Mouse (Mus musculus) cerebellum, adult 2 months (tissue): Measurements from ENCODE around the gene Clcn3. TPM values are rescaled to one million over a fixed set of nuclear protein-coding genes. Genes with fewer than 3 reads are reported as not detected.
A peak's percentile ranks its signal among the peaks of the same experiment; 100 is the strongest.

ENCODE experiments used
- DNase-seq, 2 experiments: peaks; one replicate each; pipeline ENCODE4 v3.0.0; 2021
- H3K27ac ChIP-seq: fragments of 200-500 bp; 2 replicates; pipeline ENCODE4 v1.5.1; 2012; ENCODE audit warnings: low read length, control low read depth, inconsistent platforms; ENCODE audit not compliant: insufficient read depth
- H3K27me3 ChIP-seq: fragments of 200-500 bp; 2 replicates; pipeline ENCODE4 v1.6.1; 2012; ENCODE audit warnings: inconsistent platforms, mild to moderate bottlenecking, low read length, moderate library complexity; ENCODE audit not compliant: control insufficient read depth, insufficient read depth
- H3K4me1 ChIP-seq: fragments of 200-500 bp; 2 replicates; pipeline ENCODE4 v1.6.1; 2011; ENCODE audit warnings: low read length; ENCODE audit not compliant: control insufficient read depth, insufficient read depth
- H3K4me3 ChIP-seq: fragments of 200-500 bp; replicated peaks from 2 replicates; pipeline ENCODE3; 2011; ENCODE audit warnings: mild to moderate bottlenecking, low read depth, low read length, control low read depth; ENCODE audit not compliant: insufficient read depth
- CTCF ChIP-seq: fragments of 200-500 bp; IDR thresholded peaks from 2 replicates; pipeline ENCODE4 v1.5.1; 2011; ENCODE audit warnings: low read depth, mild to moderate bottlenecking, control low read depth, low read length, moderate library complexity, borderline replicate concordance; ENCODE audit not compliant: insufficient read depth
- POLR2A ChIP-seq: fragments of 200-500 bp; IDR thresholded peaks from 2 replicates; pipeline ENCODE4 v1.6.1; 2011; ENCODE audit warnings: low read length, control low read depth, borderline replicate concordance; ENCODE audit not compliant: insufficient read depth
- WGBS: fragments of 180-500 bp; shearing (Covaris S2); methylation state at CpG from one replicate; pipeline ENCODE4 v1.1.7; 2018; 5-methylcytosine and 5-hydroxymethylcytosine counted together
- polyA plus RNA-seq: library from polyadenylated mRNA; depleted of rRNA; stranded (reverse); fragments of >200 nt; gene quantifications from 2 replicates; pipeline ENCODE4 v1.2.3, GENCODE M21; 2012

The Clcn3 gene
- polyA plus RNA-seq, 1 experiment: 81.0 TPM

GRCm38 (mm10) chr8:60965306-60965705, 17.8 kb downstream of the Clcn3 start:
- Histone ChIP-seq H3K4me1 (peaks cover 6% of the 10 kb centered on the region), H3K27me3 (no peaks in the 10 kb centered on the region), H3K27ac (no peak overlapping the region), H3K4me3 (no peak overlapping the region)
- no peak for TF ChIP-seq POLR2A
- TF ChIP-seq CTCF: no peak
- no peak for DNase-seq
- WGBS: 76% methylated on average over 6 of the region's 6 CpGs

GRCm38 (mm10) chr8:60964518-60964917, 18.6 kb downstream of the Clcn3 start:
- no peak overlapping the region for H3K27ac ChIP-seq
- TF ChIP-seq POLR2A: no peak
- no peak for TF ChIP-seq CTCF
- H3K4me1 ChIP-seq: peaks cover 6% of the 10 kb centered on the region
- H3K27me3 ChIP-seq: no peaks in the 10 kb centered on the region
- no peak for DNase-seq
- 93% methylated on average over 4 of the region's 4 CpGs for WGBS
- no peak overlapping the region for H3K4me3 ChIP-seq

- WGBS: 58% methylated on average over 2 of the region's 2 CpGs
- DNase-seq: no peak
- H3K4me1 ChIP-seq: peaks cover 4% of the 10 kb centered on the region
- TF ChIP-seq POLR2A: no peak
- no peak for TF ChIP-seq CTCF
- no peak overlapping the region for H3K27ac ChIP-seq
- no peaks in the 10 kb centered on the region for H3K27me3 ChIP-seq
- H3K4me3 ChIP-seq: no peak overlapping the region
Measured at GRCm38 (mm10) chr8:60963931-60964330, 19.2 kb downstream of the Clcn3 start.

GRCm38 (mm10) chr8:60962763-60963162, 20.3 kb downstream of the Clcn3 start:
- no peak overlapping the region for H3K27ac ChIP-seq
- no peak overlapping the region for H3K4me3 ChIP-seq
- no peak for TF ChIP-seq POLR2A
- TF ChIP-seq CTCF: no peak
- H3K27me3 ChIP-seq: no peaks in the 10 kb centered on the region
- DNase-seq: no peak
- H3K4me1 ChIP-seq: peaks cover 4% of the 10 kb centered on the region; the same call in 1 of the 2 replicates
- WGBS: 95% methylated on average over 3 of the region's 3 CpGs

GRCm38 (mm10) chr8:60956847-60957246, 26.3 kb downstream of the Clcn3 start:
- H3K27ac ChIP-seq: no peak overlapping the region
- DNase-seq: no peak
- no peak for TF ChIP-seq POLR2A
- TF ChIP-seq CTCF: no peak
- H3K4me1 ChIP-seq: no peaks in the 10 kb centered on the region; the same call in 1 of the 2 replicates
- 91% methylated on average over 7 of the region's 7 CpGs for WGBS
- H3K27me3 ChIP-seq: no peaks in the 10 kb centered on the region
- no peak overlapping the region for H3K4me3 ChIP-seq

GRCm38 (mm10) chr8:60954281-60955014, 28.7 kb downstream of the Clcn3 start:
- H3K27ac ChIP-seq: peak overlapping the region; percentile 90
- no peaks in the 10 kb centered on the region; the same call in 1 of the 2 replicates for H3K27me3 ChIP-seq
- no peak for TF ChIP-seq CTCF
- TF ChIP-seq POLR2A: peak; percentile 64; the same call in 1 of the 2 replicates
- H3K4me1 ChIP-seq: peaks cover 7% of the 10 kb centered on the region; the same call in 1 of the 2 replicates
- DNase-seq: peak; percentile 79 to 93
- H3K4me3 ChIP-seq: peak overlapping the region; percentile 90
- under 1% methylated on average over 15 of the region's 15 CpGs for WGBS

GRCm38 (mm10) chr8:60952803-60953202, 30.3 kb downstream of the Clcn3 start:
- peak overlapping the region; percentile 46 for H3K4me3 ChIP-seq
- TF ChIP-seq CTCF (no peak), POLR2A (no peak)
- H3K27me3 ChIP-seq: no peaks in the 10 kb centered on the region; the same call in 1 of the 2 replicates
- peaks cover 7% of the 10 kb centered on the region; the same call in 1 of the 2 replicates for H3K4me1 ChIP-seq
- H3K27ac ChIP-seq: no peak overlapping the region; the same call in 1 of the 2 replicates
- 25% methylated on average over 5 of the region's 5 CpGs for WGBS
- no peak for DNase-seq

- H3K27ac ChIP-seq: no peak overlapping the region
- no peaks in the 10 kb centered on the region; the same call in 1 of the 2 replicates for H3K27me3 ChIP-seq
- peaks cover 7% of the 10 kb centered on the region; the same call in 1 of the 2 replicates for H3K4me1 ChIP-seq
- no peak overlapping the region for H3K4me3 ChIP-seq
- TF ChIP-seq POLR2A (no peak), CTCF (no peak)
- WGBS: 89% methylated on average over 1 of the region's 1 CpGs
- DNase-seq: no peak
Measured at GRCm38 (mm10) chr8:60951757-60952156, 31.3 kb downstream of the Clcn3 start.
